Mouse (Mus musculus) kidney, adult 2 months (tissue): ENCODE results near the gene Eif5b.

Experiments
- CTCF ChIP-seq: fragments of 200-500 bp; conservative IDR thresholded peaks from 2 replicates; pipeline ENCODE4 v1.5.1; 2011; ENCODE audit warnings: low read depth, mild to moderate bottlenecking, control low read depth, low read length, moderate library complexity, mixed read lengths; ENCODE audit not compliant: insufficient read depth, insufficient read length
- POLR2A ChIP-seq: fragments of 200-500 bp; IDR thresholded peaks from one replicate; pipeline ENCODE4 v1.6.1; 2011; ENCODE audit warnings: low read depth, low read length, control low read depth

- TF ChIP-seq CTCF (no peak), POLR2A (no peak)
These were observed 29.5 kb downstream of the Eif5b start for GRCm38 (mm10) chr1:38027301-38027700.
